Mouse (Mus musculus) forelimb bud, embryonic 11.5 days (tissue): ENCODE results near the gene Zfp512b.

Source experiments
- DNase-seq: peaks from one replicate; pipeline ENCODE4 v3.0.0-alpha.2; 2012; ENCODE audit warnings: low read depth, low spot score

Zfp512b gene

DNA sequence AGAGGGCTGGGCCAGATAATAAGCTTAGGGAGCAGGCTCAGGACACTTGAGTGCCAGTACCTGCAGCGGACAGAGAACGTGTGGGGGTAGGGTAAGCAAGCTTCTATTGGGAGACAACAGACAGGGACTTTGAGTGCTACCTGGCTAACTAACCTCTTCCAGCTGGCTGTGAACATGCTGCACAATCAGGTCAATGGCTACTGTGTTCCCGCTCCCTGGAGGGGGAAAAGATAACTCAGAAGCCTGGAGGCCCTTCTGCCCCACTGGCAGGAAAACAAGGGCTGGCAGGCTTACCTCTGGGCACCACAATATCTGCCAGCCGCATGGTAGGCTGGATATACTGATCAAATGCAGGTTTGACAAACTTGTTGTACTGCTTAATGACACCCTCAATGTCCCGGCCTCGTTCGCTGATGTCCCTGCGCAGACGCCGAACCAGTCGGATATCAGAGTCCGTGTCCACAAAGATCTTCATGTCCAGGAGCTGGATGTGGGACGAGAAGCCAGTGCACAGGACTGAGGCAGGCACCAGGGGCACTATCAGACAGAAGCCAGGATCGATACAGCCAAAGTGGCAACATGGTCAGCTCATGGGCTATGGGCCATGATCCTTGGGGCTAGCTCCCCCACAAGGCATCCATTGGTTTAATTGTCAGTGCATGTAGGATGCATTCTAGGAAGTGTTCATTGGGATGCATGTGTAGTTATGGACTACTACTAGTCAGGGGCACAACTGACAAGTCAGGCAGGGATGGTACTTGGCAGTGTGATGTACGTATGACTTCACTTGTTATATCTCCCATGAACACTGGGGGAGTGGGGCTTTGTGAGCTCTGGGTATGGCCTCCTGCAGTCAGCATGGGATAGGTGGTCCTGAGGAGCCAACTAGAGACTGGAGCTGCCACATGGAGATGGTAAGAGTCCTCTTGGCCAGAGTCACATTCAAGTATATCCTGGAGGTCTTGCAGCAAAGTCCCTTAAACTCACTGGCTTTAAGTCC, 19.4 kb downstream of the Zfp512b start:
- DNase-seq = no peak

DNA sequence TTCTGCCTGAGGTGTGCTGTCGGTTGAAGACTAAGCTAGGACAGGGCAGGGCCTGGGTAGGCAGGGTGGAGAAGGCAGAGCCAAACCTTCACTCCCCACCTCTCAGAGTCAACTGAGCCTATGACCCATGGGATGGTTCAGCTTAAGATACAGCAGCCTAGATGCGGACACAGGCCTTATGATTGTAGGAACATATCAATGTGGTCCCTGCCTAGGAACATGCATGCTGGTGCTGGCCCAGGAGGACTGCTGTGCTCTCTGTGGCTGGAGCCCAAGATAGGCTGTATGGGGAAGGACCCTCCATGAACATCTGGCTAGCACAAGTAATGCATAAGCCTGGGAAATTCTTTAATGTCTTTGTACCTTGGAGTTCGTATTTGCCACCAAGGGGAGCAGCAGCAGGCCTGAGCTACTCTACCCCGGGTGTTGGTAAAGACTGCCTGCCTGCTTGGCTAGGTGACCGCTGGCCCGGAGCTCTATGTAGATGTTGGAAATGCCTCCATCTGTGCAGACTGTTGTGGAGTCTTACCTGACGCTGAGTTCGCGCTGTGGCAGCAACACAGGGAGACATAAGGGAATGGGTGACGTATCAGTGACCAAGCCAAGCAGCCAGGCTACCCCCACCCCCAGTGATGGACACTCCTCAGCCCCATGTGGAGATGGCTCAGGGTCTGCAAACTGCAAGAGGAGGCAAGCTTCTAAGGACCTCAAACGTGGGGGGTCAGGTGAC, 20.5 kb downstream of the Zfp512b start:
- DNase-seq = no peak

DNA sequence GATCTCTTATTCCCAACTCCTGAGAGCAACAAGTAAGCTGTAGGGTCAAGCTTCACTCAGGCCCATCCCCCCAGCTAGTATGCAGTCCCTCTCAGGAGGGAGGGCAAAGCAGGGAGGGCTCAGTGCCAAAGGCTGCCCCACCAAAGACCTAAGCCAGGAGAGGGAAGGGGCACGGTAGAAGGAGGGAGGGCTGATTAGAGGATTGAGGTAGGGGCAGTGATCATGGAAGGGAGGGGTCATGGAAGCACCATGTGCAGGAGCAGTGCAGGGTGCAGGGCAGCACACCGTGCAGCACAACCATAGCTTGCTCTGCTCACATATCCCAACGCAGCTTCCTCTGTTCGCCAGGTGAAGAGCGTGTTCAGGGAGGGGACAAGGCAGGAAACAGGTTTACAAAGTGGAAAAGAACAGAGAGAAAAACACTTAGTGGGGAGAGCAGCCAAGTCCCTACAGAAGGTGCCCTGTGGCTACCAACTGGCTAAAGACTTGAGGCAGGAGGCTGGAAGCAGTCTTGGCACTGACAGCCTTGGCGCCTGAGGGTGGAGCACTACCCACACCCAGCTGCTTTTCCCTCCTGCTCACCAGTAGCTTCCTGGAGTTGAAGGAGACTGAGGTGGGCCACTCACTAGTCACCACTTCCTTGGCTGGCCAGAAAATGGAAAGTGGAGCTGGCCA, 21.5 kb downstream of the Zfp512b start:
- DNase-seq = no peak

DNA sequence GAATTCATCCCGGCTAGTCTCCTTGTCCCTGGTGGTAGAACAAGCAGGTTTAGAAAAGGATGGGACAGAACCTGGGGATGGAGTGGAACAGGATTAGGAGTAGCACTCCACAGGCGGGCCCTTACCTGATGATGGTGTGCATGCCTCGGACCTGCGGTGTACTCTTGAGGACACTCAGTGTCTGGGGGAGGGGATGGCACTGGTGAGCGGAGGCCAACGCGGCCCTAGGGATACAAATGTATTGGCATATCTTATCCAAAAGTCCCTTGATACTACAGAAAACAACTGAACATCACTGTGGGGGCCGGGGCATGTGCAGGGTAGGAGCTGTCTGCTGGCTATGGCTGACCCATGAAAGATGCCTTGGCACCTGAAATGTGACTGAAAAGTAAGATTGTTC, 22.2 kb downstream of the Zfp512b start:
- DNase-seq = no peak

DNA sequence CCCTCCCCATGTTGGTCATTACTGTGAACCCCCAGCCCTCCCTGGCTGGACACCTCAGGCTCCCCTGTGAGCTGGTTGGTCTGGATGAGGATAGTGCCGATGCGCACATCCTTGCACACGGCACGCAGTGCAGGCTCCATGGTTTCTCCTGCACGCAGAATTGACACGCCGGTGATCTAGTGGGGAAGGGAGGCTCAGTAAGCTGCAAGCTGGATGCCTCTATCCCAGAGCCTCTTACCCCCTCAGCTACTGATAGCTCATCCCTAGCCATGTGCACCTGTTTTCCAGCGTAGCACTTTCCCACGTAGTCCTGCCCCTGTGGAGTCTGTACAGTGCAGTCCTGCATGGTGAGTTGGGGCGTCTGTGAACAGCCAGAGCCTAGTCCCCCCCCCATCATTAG, 22.7 kb downstream of the Zfp512b start:
- no peak for DNase-seq

DNA sequence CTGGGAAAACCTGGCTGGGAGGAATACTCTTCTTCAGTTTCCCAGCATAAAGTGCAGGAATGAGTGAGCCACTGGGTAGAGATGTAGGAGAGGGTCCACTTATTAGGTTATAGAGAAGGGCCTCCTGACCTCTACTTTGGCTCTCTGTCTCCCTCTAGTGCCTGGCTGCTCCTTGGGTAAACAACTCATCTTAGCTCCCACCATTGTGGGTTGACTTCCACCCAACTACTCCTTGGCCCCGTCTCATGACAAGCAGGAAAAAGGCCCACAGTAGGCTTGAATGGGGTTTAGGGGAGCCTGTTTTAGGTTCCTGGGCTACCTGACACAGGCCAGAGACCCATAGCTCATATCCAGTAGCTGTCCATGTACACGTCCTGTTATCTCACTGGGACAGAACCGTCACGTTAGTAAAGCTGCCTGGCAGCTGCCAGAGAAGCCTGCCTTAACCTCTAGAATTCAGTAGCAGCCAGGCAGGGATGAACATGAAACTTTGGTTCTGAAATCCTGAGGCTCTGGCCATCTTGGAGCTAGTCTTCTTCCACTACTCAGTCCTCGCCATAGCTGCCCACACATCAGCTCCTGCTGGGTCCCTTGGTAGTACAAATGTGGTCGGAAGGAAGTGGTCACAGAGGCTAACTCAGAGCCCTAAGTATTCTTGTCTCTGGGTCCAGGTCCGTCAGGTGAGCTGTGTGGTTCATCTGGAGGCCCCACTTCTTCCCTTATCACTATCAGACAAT, 24.2 kb downstream of the Zfp512b start:
- peak; percentile 28 for DNase-seq

DNA sequence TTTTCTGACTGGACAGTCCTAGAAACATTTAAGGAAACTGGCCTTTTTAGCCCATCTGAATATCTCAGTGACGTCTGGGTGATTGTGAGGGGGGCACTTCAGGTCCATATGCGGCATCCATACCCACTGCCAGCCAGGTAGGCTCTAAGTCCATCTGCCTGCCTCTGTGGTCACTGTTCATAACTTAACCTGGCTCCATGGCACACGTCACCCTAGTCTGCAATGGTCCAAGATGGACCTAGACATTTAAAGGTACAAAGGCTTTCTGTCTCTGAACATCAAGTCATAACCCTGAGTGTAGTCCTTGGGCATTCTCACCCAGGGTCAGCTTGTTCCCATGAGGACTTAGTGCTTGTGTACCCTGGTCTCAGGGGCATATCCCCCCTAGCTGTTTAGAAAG, 25.3 kb downstream of the Zfp512b start:
- no peak for DNase-seq

DNA sequence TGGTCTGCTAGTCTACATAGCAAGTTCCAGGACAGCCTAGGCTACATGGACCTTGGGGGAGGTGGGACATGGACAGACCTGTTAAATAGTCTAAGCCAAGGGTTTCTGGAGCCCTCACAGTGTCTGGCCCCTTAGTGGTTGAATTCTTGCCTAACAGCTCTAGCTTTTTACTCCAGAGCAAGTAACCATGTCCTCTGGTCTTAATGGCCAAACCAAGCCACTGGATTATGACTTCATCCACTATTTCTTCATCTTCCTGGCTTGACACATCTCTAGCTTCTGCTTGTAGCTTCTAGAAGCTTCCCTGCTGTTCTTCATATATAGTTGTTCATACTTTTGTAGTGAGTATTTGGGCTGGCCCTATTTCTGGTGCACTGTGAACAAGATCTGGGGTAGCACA, 38.8 kb downstream of the Zfp512b start:
- no peak for DNase-seq

DNA sequence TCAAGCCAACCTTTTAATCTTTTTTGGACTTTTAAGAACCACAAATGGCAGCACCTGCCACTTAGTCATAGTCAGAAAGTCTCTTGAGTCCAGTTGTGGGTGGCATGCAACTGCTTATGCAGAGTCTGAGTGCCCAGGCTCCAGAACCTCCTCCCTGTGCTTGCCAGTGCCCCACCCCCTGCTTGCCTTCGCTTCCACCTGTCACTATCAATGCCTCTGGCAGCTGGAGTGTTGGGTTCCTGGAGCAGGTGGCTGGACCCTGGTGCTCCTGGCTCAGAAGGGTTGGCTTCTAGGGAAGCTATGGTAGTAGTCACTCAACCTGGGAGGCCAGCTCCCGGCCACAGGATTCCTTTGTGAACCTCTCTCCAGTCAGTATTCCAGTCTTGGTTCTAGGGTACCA, 42.4 kb downstream of the Zfp512b start:
- DNase-seq = no peak

DNA sequence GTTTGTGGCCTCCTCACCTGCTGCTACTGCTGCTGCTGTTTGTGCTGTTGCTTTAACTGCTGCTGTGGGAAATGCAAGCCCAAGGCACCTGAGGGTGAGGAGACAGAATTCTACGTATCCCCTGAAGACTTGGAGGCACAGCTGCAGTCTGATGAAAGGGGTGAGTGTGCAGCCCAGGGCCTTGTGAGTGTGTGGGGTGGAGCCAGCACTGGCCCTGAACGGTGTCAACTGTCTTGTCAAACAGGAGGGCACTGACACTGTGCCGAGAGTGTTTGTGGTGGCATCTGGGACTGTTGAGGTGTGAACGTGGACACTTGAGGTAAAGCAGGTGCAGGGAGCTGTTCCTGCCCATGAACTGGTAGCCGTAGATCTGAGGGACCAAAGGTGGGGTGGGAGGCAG, 43.9 kb downstream of the Zfp512b start:
- DNase-seq = no peak

DNA sequence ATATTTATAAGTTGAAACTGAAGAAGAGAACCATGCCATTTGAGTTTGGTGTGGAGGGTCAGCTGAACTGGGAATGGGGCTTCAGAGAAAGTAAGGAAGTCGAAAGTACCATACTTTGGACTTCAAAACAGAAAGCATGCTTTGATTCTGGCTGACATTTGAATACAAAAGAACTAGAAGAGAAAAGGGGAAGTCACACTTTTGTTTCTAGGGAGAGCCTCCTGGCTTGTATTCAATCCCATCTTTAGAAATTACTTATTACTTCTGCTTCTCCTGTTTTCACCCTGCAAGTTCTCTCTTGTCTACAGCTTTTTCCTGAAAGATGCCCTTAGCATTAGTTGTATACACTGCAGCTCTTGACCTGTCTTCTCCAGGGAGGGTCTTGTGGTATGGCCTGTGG, 44.4 kb downstream of the Zfp512b start:
- no peak for DNase-seq

DNA sequence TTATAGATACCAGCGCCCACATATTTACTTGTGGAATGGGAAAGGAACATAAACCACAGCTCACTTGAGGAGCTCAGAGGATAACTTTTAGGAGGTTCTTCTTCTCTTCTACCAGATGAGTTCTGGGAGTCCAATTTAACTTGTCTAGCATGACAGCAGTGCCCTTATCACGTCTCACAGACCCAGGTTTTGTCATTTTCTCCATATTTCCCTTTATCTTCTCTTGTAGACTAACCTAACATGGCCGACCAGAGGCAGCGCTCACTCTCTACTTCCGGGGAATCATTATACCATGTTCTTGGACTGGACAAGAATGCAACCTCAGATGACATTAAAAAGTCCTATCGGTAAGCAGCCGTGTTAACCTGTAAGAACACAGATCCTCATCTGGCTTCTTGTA, 46.5 kb downstream of the Zfp512b start:
- DNase-seq = no peak

DNA sequence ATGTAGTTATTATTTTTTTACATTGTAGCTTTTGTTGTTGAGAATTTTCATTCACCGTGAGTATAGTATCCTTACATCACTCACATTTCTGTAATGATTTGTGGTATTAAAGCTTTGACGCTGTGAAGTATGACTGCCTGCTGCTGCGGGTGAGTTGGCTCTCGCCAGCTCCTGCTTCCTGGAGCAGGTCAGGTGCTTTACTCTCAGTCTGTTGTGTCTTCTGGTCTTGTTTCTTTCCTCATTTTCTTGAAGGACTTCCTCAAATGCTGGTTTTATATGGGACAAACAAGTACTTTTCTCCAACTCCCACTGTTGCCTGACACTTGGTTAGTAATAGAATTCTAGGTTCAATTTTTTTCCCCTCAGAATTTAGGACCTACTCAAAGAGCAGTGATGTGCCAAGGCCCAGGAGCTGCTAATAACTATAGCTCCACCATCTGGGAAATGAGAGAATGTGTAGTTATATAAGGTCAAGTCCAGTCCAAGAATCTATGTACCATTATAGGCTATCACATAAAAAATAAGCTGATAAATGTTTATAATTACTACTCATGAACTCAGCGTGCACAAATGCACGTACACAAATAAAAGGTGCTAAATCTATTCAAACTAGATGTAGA, 50.7 kb downstream of the Zfp512b start:
- DNase-seq = no peak

DNA sequence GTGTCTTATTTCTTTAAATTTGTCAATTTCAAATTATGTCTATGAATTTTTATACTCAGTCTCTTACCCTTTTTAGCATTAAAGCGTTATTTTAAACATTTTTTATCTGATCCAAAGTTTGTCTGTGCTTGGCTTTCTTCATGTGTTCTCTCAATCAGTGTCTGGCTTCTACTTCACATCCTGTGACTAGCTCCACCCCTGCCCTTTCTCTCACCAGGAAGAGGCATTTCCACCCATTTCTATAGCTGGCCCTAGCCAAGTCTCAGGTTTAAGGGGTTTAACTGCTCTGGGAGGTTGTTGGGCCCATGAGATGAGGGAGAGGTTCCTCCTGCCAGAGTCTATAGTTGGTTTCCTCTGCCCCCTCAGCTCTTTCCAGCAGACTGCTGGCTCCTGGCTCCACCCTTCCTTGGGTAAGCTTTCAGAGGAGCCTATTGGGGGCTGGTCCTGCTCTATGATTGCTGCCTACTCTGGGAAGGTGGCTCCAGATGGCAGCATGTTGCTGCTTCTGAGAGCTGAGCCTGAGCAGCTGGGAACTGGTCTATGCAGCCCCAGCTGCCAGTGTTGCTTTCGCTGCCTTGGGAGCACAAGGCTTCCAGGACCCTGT, 55.1 kb downstream of the Zfp512b start:
- DNase-seq = no peak

DNA sequence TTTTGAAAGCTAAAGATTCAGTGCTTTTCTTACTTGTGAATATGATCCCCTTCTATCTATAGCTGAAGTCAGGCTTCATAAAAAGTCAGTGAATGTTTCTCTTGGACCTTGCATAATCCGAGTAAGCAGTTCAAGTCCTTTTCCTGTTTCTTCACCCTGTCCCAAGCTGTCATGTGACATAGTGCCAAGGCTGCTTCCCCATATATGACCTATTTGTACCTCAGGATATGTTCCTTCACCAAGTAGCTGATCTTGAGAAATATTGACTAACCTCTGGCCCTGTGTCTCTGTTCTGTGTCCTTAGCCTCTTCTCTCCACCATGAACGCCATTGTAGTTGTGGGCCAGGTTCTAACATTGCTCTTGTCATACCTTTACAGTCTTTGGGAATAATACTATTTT, 56.2 kb downstream of the Zfp512b start:
- no peak for DNase-seq

DNA sequence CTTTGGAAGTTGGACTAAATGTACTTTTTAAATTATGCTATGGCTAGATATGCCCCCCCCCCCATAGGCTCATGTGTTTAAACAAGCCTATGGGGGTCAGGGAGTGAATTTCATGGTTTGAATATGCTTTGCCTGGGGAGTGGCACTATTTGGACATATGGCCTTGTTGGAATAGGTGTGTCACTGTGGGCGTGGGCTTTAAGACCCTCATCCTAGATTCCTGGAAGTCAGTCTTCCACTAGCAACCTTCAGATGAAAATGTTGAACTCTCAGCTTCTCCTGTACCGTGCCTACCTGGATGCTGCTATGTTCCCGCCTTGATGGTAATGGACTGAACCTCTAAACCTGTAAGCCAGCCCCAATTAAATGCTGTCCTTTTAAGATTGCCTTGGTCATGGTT, 60.0 kb downstream of the Zfp512b start:
- DNase-seq = no peak
